Mouse (Mus musculus) bone marrow macrophage, adult 2 months (primary cell): ENCODE results near the gene Olfr1164. TPM values are rescaled to one million over a fixed set of nuclear protein-coding genes. Genes with fewer than 3 reads are reported as not detected.

Experiments used
- H3K27ac ChIP-seq: 2 replicates; pipeline ENCODE4 v1.5.1; 2012; ENCODE audit warnings: low read depth, low read length; ENCODE audit not compliant: insufficient read depth
- H3K4me1 ChIP-seq: 2 replicates; pipeline ENCODE4 v1.6.1; 2012; ENCODE audit warnings: low read length; ENCODE audit not compliant: control insufficient read depth, insufficient read depth
- H3K4me3 ChIP-seq: 2 replicates; pipeline ENCODE4 v1.5.1; 2012; ENCODE audit warnings: mild to moderate bottlenecking, low read length, moderate library complexity; ENCODE audit not compliant: insufficient read depth
- CTCF ChIP-seq: IDR thresholded peaks from 2 replicates; pipeline ENCODE4 v1.5.1; 2012; ENCODE audit warnings: low read depth, mild to moderate bottlenecking, low read length, moderate library complexity
- POLR2A ChIP-seq: IDR thresholded peaks from 2 replicates; pipeline ENCODE4 v1.6.1; 2012; ENCODE audit warnings: mild to moderate bottlenecking, low read depth, low read length, borderline replicate concordance
- polyA plus RNA-seq: library from polyadenylated mRNA; stranded (reverse); fragments of >200 nt; gene quantifications from 2 replicates; pipeline ENCODE4 v1.2.4, GENCODE M21; 2012; ENCODE audit not compliant: missing spikeins, insufficient read depth, insufficient read length

The Olfr1164 gene
- polyA plus RNA-seq, result not detected in 2 replicates

GRCm38 (mm10) chr2:88093866-88094265, at the start of gene Olfr1164:
Gene Olfr1164, minus strand, starts transcription at chr2:88093966.
- TF ChIP-seq POLR2A, result no peak
- no peak for TF ChIP-seq CTCF
- H3K4me1 ChIP-seq, result no peaks in the 10 kb centered on the region
- H3K27ac ChIP-seq, result no peak within 1 kb of the TSS
- no peak within 1 kb of the TSS for H3K4me3 ChIP-seq

GRCm38 (mm10) chr2:88128172-88128571, 34.4 kb upstream of the Olfr1164 start, which contains the start of gene Olfr1166:
Gene Olfr1166, minus strand, starts transcription at chr2:88128272.
- Histone ChIP-seq H3K4me3 (no peak within 1 kb of the TSS), H3K27ac (no peak within 1 kb of the TSS), H3K4me1 (no peaks in the 10 kb centered on the region)
- TF ChIP-seq POLR2A (no peak), CTCF (no peak)

- H3K4me1 ChIP-seq, result no peaks in the 10 kb centered on the region
- no peak within 1 kb of the TSS for H3K27ac ChIP-seq
- H3K4me3 ChIP-seq, result no peak within 1 kb of the TSS
- TF ChIP-seq CTCF (no peak), POLR2A (no peak)
Measured at GRCm38 (mm10) chr2:88071730-88072129, 22.0 kb downstream of the Olfr1164 start, which contains the start of gene Olfr1163. Gene Olfr1163, minus strand, starts transcription at chr2:88071830.

GRCm38 (mm10) chr2:88063587-88063986, 30.2 kb downstream of the Olfr1164 start:
- TF ChIP-seq CTCF, result no peak
- no peak for TF ChIP-seq POLR2A
- H3K4me1 ChIP-seq, result no peaks in the 10 kb centered on the region
- H3K27ac ChIP-seq, result no peak overlapping the region
- no peak overlapping the region for H3K4me3 ChIP-seq

GRCm38 (mm10) chr2:88051029-88051428, 42.7 kb downstream of the Olfr1164 start, which contains the start of gene Olfr1162:
Gene Olfr1162, minus strand, starts transcription at chr2:88051129.
- TF ChIP-seq POLR2A (no peak), CTCF (no peak)
- no peaks in the 10 kb centered on the region for H3K4me1 ChIP-seq
- no peak within 1 kb of the TSS for H3K27ac ChIP-seq
- no peak within 1 kb of the TSS for H3K4me3 ChIP-seq

Other genes with a start within 250 kb of the Olfr1164 start
- not detected in 2 replicates for gene Olfr1150-ps1, start 250.0 kb downstream of the Olfr1164 start, polyA plus RNA-seq
- gene Olfr1151, start 238.1 kb downstream of the Olfr1164 start, polyA plus RNA-seq, result not detected in 2 replicates
- 0.89 TPM in 1 of 2 replicates, not detected in the other for gene Olfr1152, start 227.5 kb downstream of the Olfr1164 start, polyA plus RNA-seq
- not detected in 2 replicates for gene Olfr1153, start 199.0 kb downstream of the Olfr1164 start, polyA plus RNA-seq
- gene Olfr1154, start 188.8 kb downstream of the Olfr1164 start, polyA plus RNA-seq, result not detected in 2 replicates
- gene Olfr1155, start 148.8 kb downstream of the Olfr1164 start, polyA plus RNA-seq, result not detected in 2 replicates
- not detected in 2 replicates for gene Olfr1156, start 140.9 kb downstream of the Olfr1164 start, polyA plus RNA-seq
- not detected in 2 replicates for gene Olfr1157, start 125.7 kb downstream of the Olfr1164 start, polyA plus RNA-seq
- not detected in 2 replicates for gene Olfr74, start 119.3 kb downstream of the Olfr1164 start, polyA plus RNA-seq
- gene Olfr1158, start 103.9 kb downstream of the Olfr1164 start, polyA plus RNA-seq, result not detected in 2 replicates
- not detected in 2 replicates for gene Olfr1160, start 85.7 kb downstream of the Olfr1164 start, polyA plus RNA-seq
- gene Olfr1161, start 71.2 kb downstream of the Olfr1164 start, polyA plus RNA-seq, result not detected in 2 replicates
- gene Olfr73, start 56.3 kb downstream of the Olfr1164 start, polyA plus RNA-seq, result not detected in 2 replicates
- not detected in 2 replicates for gene Olfr1162, start 42.8 kb downstream of the Olfr1164 start, polyA plus RNA-seq
- not detected in 2 replicates for gene Olfr1163, start 22.1 kb downstream of the Olfr1164 start, polyA plus RNA-seq
- gene Olfr1166, start 34.3 kb upstream of the Olfr1164 start, polyA plus RNA-seq, result not detected in 2 replicates
- gene Olfr1167, start 61.2 kb upstream of the Olfr1164 start, polyA plus RNA-seq, result not detected in 2 replicates
- not detected in 2 replicates for gene Olfr1168, start 87.9 kb upstream of the Olfr1164 start, polyA plus RNA-seq
- gene Olfr1170, start 134.4 kb upstream of the Olfr1164 start, polyA plus RNA-seq, result not detected in 2 replicates
- not detected in 2 replicates for gene Olfr1173, start 185.9 kb upstream of the Olfr1164 start, polyA plus RNA-seq
- gene Olfr1174-ps, start 221.2 kb upstream of the Olfr1164 start, polyA plus RNA-seq, result not detected in 2 replicates
- gene Olfr1175-ps, start 233.2 kb upstream of the Olfr1164 start, polyA plus RNA-seq, result 0.15 TPM in 1 of 2 replicates, not detected in the other
- not detected in 2 replicates for gene Olfr1176, start 242.8 kb upstream of the Olfr1164 start, polyA plus RNA-seq